Mouse (Mus musculus) embryonic facial prominence, embryonic 11.5 days (tissue): Measurements from ENCODE around the gene Chka. TPM values are rescaled to one million over a fixed set of nuclear protein-coding genes. Genes with fewer than 3 reads are reported as not detected.

Experiments used
- ATAC-seq: fragments of 200-750 bp; cut with Nextera tagmentation; replicated peaks from 2 replicates; pipeline ENCODE4 v1.8.0; 2017; ENCODE audit warnings: low read depth; ENCODE audit not compliant: insufficient number of reproducible peaks, low FRiP score, low TSS enrichment
- DNase-seq: peaks from one replicate; pipeline ENCODE4 v3.0.0-alpha.2; 2015; ENCODE audit warnings: low spot score
- H3K27ac ChIP-seq: fragments of 300-500 bp; sonication (generic); replicated peaks from 2 replicates; pipeline ENCODE4 v1.5.1; 2014; ENCODE audit warnings: mild to moderate bottlenecking, low read depth, low read length, control low read depth
- H3K27me3 ChIP-seq: fragments of 300-500 bp; sonication (generic); 2 replicates; pipeline ENCODE4 v1.6.1; 2014; ENCODE audit warnings: mild to moderate bottlenecking, low read length, moderate library complexity, mixed read lengths; ENCODE audit not compliant: control insufficient read depth, insufficient read depth
- H3K36me3 ChIP-seq: fragments of 300-500 bp; sonication (generic); replicated peaks from 2 replicates; pipeline ENCODE4 v1.6.1; 2014; ENCODE audit warnings: low read depth, mild to moderate bottlenecking, low read length, moderate library complexity, mixed read lengths; ENCODE audit not compliant: control insufficient read depth, insufficient read depth
- H3K4me1 ChIP-seq: fragments of 300-500 bp; sonication (generic); 2 replicates; pipeline ENCODE4 v1.6.1; 2014; ENCODE audit warnings: low read length, mixed read lengths; ENCODE audit not compliant: control insufficient read depth, insufficient read depth
- H3K4me2 ChIP-seq: fragments of 300-500 bp; sonication (generic); 2 replicates; pipeline ENCODE4 v1.6.1; 2014; ENCODE audit warnings: low read depth, mild to moderate bottlenecking, control low read depth, low read length, moderate library complexity
- H3K4me3 ChIP-seq: fragments of 300-500 bp; sonication (generic); 2 replicates; pipeline ENCODE4 v1.5.1; 2014; ENCODE audit warnings: low read depth, low read length, control low read depth
- H3K9ac ChIP-seq: fragments of 300-500 bp; sonication (generic); replicated peaks from 2 replicates; pipeline ENCODE4 v1.6.1; 2014; ENCODE audit warnings: mild to moderate bottlenecking, control low read depth, low read length
- H3K9me3 ChIP-seq: fragments of 300-500 bp; sonication (generic); replicated peaks from 2 replicates; pipeline ENCODE4 v1.6.1; 2016; ENCODE audit warnings: mild to moderate bottlenecking, low read length, inconsistent platforms, mixed read lengths; ENCODE audit not compliant: control insufficient read depth
- WGBS: fragments of 180-500 bp; shearing (Covaris S2); extraction: QIAGEN DNeasy Blood & Tissue Kit; methylation state at CpG from one replicate; pipeline ENCODE4 v1.1.7; 2014; 5-methylcytosine and 5-hydroxymethylcytosine counted together
- polyA plus RNA-seq: library from polyadenylated mRNA; unstranded; fragments of >200 nt; fragmentation: Nextera tagmentation; extraction: Ambion mirVana; gene quantifications from 2 replicates; pipeline ENCODE4 v1.2.1, GENCODE M21; 2014

The Chka gene
- polyA plus RNA-seq: 38.1 and 46.2 TPM in 2 replicates

GRCm38 (mm10) chr19:3851502-3851962 is at the start of gene Chka:
Gene Chka, plus strand, starts transcription at chr19:3851773.
- peak within 1 kb of the TSS; percentile 79 for H3K9ac ChIP-seq
- peak within 1 kb of the TSS; percentile 82 for H3K4me3 ChIP-seq
- under 1% methylated on average over 48 of the region's 54 CpGs for WGBS
- no peaks in the 10 kb centered on the region for H3K9me3 ChIP-seq
- H3K4me2 ChIP-seq: peak within 1 kb of the TSS; percentile 79
- H3K36me3 ChIP-seq: no peaks in the 10 kb centered on the region
- H3K27ac ChIP-seq: peak within 1 kb of the TSS; percentile 89
- ATAC-seq: peak; percentile 97
- no peaks in the 10 kb centered on the region for H3K27me3 ChIP-seq
- peak; percentile 98 for DNase-seq
- peaks cover 2% of the 10 kb centered on the region for H3K4me1 ChIP-seq

GRCm38 (mm10) chr19:3805526-3805925 is 46.0 kb upstream of the Chka start:
- H3K4me3 ChIP-seq: no peak overlapping the region
- no peak overlapping the region for H3K9ac ChIP-seq
- H3K27me3 ChIP-seq: no peaks in the 10 kb centered on the region
- H3K4me2 ChIP-seq: no peak overlapping the region
- no peak overlapping the region for H3K27ac ChIP-seq
- H3K36me3 ChIP-seq: peaks cover 15% of the 10 kb centered on the region
- no peaks in the 10 kb centered on the region for H3K9me3 ChIP-seq
- H3K4me1 ChIP-seq: no peaks in the 10 kb centered on the region
- ATAC-seq (no peak), DNase-seq (no peak)
- 88% methylated on average over 7 of the region's 7 CpGs for WGBS

- H3K4me3 ChIP-seq: no peak overlapping the region
- no peaks in the 10 kb centered on the region for H3K9me3 ChIP-seq
- 89% methylated on average over 10 of the region's 10 CpGs for WGBS
- no peak overlapping the region for H3K27ac ChIP-seq
- ATAC-seq (no peak), DNase-seq (no peak)
- H3K4me2 ChIP-seq: no peak overlapping the region
- peaks cover 15% of the 10 kb centered on the region for H3K36me3 ChIP-seq
- no peaks in the 10 kb centered on the region for H3K27me3 ChIP-seq
- H3K9ac ChIP-seq: no peak overlapping the region
- no peaks in the 10 kb centered on the region for H3K4me1 ChIP-seq
These were observed 40.9 kb upstream of the Chka start for GRCm38 (mm10) chr19:3810536-3811233.

GRCm38 (mm10) chr19:3814461-3814860 is 37.1 kb upstream of the Chka start:
- Histone ChIP-seq H3K4me1 (no peaks in the 10 kb centered on the region), H3K36me3 (peaks cover 8% of the 10 kb centered on the region), H3K27me3 (no peaks in the 10 kb centered on the region), H3K27ac (no peak overlapping the region), H3K9me3 (no peaks in the 10 kb centered on the region), H3K9ac (no peak overlapping the region), H3K4me2 (no peak overlapping the region), H3K4me3 (no peak overlapping the region)
- no peak for DNase-seq
- no peak for ATAC-seq
- 94% methylated on average over 10 of the region's 10 CpGs for WGBS

GRCm38 (mm10) chr19:3815824-3816223 is 35.7 kb upstream of the Chka start:
- H3K4me3 ChIP-seq: no peak overlapping the region
- no peak for ATAC-seq
- peaks cover 8% of the 10 kb centered on the region for H3K36me3 ChIP-seq
- no peak for DNase-seq
- no peaks in the 10 kb centered on the region for H3K4me1 ChIP-seq
- WGBS: 93% methylated on average over 12 of the region's 12 CpGs
- H3K4me2 ChIP-seq: no peak overlapping the region
- no peaks in the 10 kb centered on the region for H3K27me3 ChIP-seq
- H3K9ac ChIP-seq: no peak overlapping the region
- no peak overlapping the region for H3K27ac ChIP-seq
- no peaks in the 10 kb centered on the region for H3K9me3 ChIP-seq

GRCm38 (mm10) chr19:3819080-3819479 is 32.5 kb upstream of the Chka start:
- WGBS: 61% methylated on average over 2 of the region's 2 CpGs
- H3K27ac ChIP-seq: no peak overlapping the region
- no peaks in the 10 kb centered on the region for H3K27me3 ChIP-seq
- no peak for ATAC-seq
- H3K9me3 ChIP-seq: no peaks in the 10 kb centered on the region
- no peak overlapping the region for H3K9ac ChIP-seq
- H3K4me1 ChIP-seq: no peaks in the 10 kb centered on the region
- H3K4me3 ChIP-seq: no peak overlapping the region
- no peak overlapping the region for H3K4me2 ChIP-seq
- no peak for DNase-seq
- peaks cover 8% of the 10 kb centered on the region for H3K36me3 ChIP-seq

GRCm38 (mm10) chr19:3819899-3820444 is 31.6 kb upstream of the Chka start:
- WGBS: 92% methylated on average over 2 of the region's 2 CpGs
- Histone ChIP-seq H3K27ac (no peak overlapping the region), H3K27me3 (no peaks in the 10 kb centered on the region), H3K4me2 (no peak overlapping the region), H3K9ac (no peak overlapping the region), H3K36me3 (peaks cover 6% of the 10 kb centered on the region), H3K4me3 (no peak overlapping the region), H3K4me1 (no peaks in the 10 kb centered on the region), H3K9me3 (no peaks in the 10 kb centered on the region)
- DNase-seq: no peak
- no peak for ATAC-seq

- Histone ChIP-seq H3K4me3 (no peak overlapping the region), H3K4me2 (no peak overlapping the region), H3K4me1 (no peaks in the 10 kb centered on the region), H3K27ac (no peak overlapping the region), H3K27me3 (no peaks in the 10 kb centered on the region), H3K36me3 (no peaks in the 10 kb centered on the region), H3K9me3 (no peaks in the 10 kb centered on the region), H3K9ac (no peak overlapping the region)
- ATAC-seq (no peak), DNase-seq (no peak)
These were observed 26.5 kb upstream of the Chka start for GRCm38 (mm10) chr19:3825044-3825443.
